In genomic region chr7:99166159-99166558, GRCm38 (mm10) we compare ENCODE assay signal across 15 mouse cellular contexts.
"Had no signal": no experiment of that assay in that cellular context is flagged by ENCODE, and none has a peak within 500 bp of the region (broad histone marks: within the 10 kb centered on the region; RNA-seq: fewer than 3 reads in every experiment).

No protein-coding gene starts in this region.

- ATAC-seq: midbrain, embryonic 13.5 days; midbrain, embryonic 15.5 days had no signal

- H3K9ac ChIP-seq: lung, embryonic 14.5 days; midbrain, embryonic 13.5 days; midbrain, embryonic 15.5 days; neural tube, embryonic 12.5 days; stomach, embryonic 15.5 days had no signal

- H3K4me3 ChIP-seq: megakaryocyte, embryonic 14.5 days; midbrain, embryonic 13.5 days; midbrain, embryonic 15.5 days; neural tube, embryonic 12.5 days; stomach, embryonic 15.5 days had no signal

- DNase-seq: lung, adult 18-20 months; lung, embryonic 14.5 days; lung, postnatal 10 days; lung, postnatal 36 days; right cerebral cortex, postnatal 14 days; thymus, adult 18-20 months; thymus, postnatal 14 days; thymus, postnatal 36 days had no signal

- H3K4me1 ChIP-seq: midbrain, embryonic 13.5 days; midbrain, embryonic 15.5 days; neural tube, embryonic 12.5 days had no signal

- H3K27ac ChIP-seq: macrophage; midbrain, embryonic 13.5 days; midbrain, embryonic 15.5 days; neural tube, embryonic 12.5 days had no signal

- H3K36me3 ChIP-seq: midbrain, embryonic 13.5 days; midbrain, embryonic 15.5 days; neural tube, embryonic 12.5 days; stomach, embryonic 15.5 days had no signal

- H3K27me3 ChIP-seq: midbrain, embryonic 13.5 days; midbrain, embryonic 15.5 days; neural tube, embryonic 12.5 days; stomach, embryonic 15.5 days had no signal

- H3K4me2 ChIP-seq: lung, embryonic 14.5 days; midbrain, embryonic 11.5 days; midbrain, embryonic 13.5 days; midbrain, embryonic 15.5 days; neural tube, embryonic 12.5 days; stomach, embryonic 15.5 days had no signal

- H3K9me3 ChIP-seq: megakaryocyte, embryonic 14.5 days; midbrain, embryonic 13.5 days; midbrain, embryonic 15.5 days; neural tube, embryonic 12.5 days; stomach, embryonic 15.5 days had no signal
